Mouse (Mus musculus) stomach, embryonic 14.5 days (tissue): Measurements from ENCODE around the gene Icos. TPM values are rescaled to one million over a fixed set of nuclear protein-coding genes. Genes with fewer than 3 reads are reported as not detected.

Source experiments
- ATAC-seq: fragments of 200-750 bp; cut with Nextera tagmentation; 2 replicates; pipeline ENCODE4 v1.8.0; 2017; ENCODE audit warnings: low read depth, moderate TSS enrichment; ENCODE audit not compliant: insufficient number of reproducible peaks, insufficient read depth, low FRiP score
- H3K27ac ChIP-seq: fragments of 300-500 bp; sonication (generic); 2 replicates; pipeline ENCODE4 v1.5.1; 2014; ENCODE audit warnings: mild to moderate bottlenecking, low read length, moderate library complexity, mixed read lengths
- H3K27me3 ChIP-seq: fragments of 300-500 bp; sonication (generic); 2 replicates; pipeline ENCODE4 v1.6.1; 2014; ENCODE audit warnings: low read length, control low read depth, mixed read lengths; ENCODE audit not compliant: control insufficient read depth, insufficient read depth
- H3K36me3 ChIP-seq: fragments of 300-500 bp; sonication (generic); 2 replicates; pipeline ENCODE4 v1.6.1; 2014; ENCODE audit warnings: mild to moderate bottlenecking, control low read depth, low read length, moderate library complexity, mixed read lengths; ENCODE audit not compliant: control insufficient read depth, insufficient read depth
- H3K4me1 ChIP-seq: fragments of 300-500 bp; sonication (generic); 2 replicates; pipeline ENCODE4 v1.6.1; 2014; ENCODE audit warnings: low read length, control low read depth, mixed read lengths; ENCODE audit not compliant: control insufficient read depth, insufficient read depth
- H3K4me2 ChIP-seq: fragments of 300-500 bp; sonication (generic); replicated peaks from 2 replicates; pipeline ENCODE4 v1.6.1; 2014; ENCODE audit warnings: low read depth, low read length, control low read depth
- H3K4me3 ChIP-seq: fragments of 300-500 bp; sonication (generic); 2 replicates; pipeline ENCODE4 v1.5.1; 2014; ENCODE audit warnings: low read depth, low read length, control low read depth
- H3K9ac ChIP-seq: fragments of 300-500 bp; sonication (generic); replicated peaks from 2 replicates; pipeline ENCODE4 v1.6.1; 2014; ENCODE audit warnings: low read depth, mild to moderate bottlenecking, control low read depth, low read length, moderate library complexity, mixed read lengths
- H3K9me3 ChIP-seq: fragments of 300-500 bp; sonication (generic); 2 replicates; pipeline ENCODE4 v1.6.1; 2016; ENCODE audit warnings: low read depth, low read length, control low read depth; ENCODE audit not compliant: control insufficient read depth
- WGBS: fragments of 180-500 bp; shearing (Covaris S2); extraction: QIAGEN DNeasy Blood & Tissue Kit; methylation state at CpG from one replicate; pipeline ENCODE4 v1.1.7; 2014; 5-methylcytosine and 5-hydroxymethylcytosine counted together
- polyA plus RNA-seq: library from polyadenylated mRNA; unstranded; fragments of >200 nt; fragmentation: Nextera tagmentation; extraction: Ambion mirVana; gene quantifications from 2 replicates; pipeline ENCODE4 v1.2.1, GENCODE M21; 2014

Gene Icos
- polyA plus RNA-seq, 1 experiment from 2014 or later: 0.30 TPM

DNA sequence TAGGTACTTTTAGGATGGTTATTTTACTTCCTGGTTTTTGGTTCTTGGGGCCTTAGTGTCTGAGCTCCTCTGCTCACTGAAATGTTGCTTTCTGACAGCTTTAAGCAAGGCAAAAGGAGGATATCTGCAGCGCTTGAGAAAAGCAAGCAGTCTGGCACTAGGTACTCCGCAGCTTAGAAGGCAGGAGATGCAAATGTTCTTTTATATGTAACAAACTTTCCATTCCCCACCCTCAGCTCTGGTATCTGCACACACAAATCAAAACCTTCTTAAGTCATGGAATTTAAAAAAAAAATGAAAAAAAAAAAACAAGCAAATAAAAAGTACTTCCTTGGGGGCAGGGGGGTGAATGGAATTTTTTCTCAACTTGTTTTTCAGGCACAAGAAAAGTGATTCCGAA, 3.5 kb upstream of the Icos start:
- Histone ChIP-seq H3K4me2 (no peak overlapping the region), H3K9ac (no peak overlapping the region), H3K36me3 (no peaks in the 10 kb centered on the region), H3K4me1 (no peaks in the 10 kb centered on the region), H3K4me3 (no peak overlapping the region), H3K27me3 (no peaks in the 10 kb centered on the region), H3K9me3 (no peaks in the 10 kb centered on the region), H3K27ac (no peak overlapping the region)
- no peak for ATAC-seq
- 82% methylated on average over 3 of the region's 3 CpGs for WGBS

DNA sequence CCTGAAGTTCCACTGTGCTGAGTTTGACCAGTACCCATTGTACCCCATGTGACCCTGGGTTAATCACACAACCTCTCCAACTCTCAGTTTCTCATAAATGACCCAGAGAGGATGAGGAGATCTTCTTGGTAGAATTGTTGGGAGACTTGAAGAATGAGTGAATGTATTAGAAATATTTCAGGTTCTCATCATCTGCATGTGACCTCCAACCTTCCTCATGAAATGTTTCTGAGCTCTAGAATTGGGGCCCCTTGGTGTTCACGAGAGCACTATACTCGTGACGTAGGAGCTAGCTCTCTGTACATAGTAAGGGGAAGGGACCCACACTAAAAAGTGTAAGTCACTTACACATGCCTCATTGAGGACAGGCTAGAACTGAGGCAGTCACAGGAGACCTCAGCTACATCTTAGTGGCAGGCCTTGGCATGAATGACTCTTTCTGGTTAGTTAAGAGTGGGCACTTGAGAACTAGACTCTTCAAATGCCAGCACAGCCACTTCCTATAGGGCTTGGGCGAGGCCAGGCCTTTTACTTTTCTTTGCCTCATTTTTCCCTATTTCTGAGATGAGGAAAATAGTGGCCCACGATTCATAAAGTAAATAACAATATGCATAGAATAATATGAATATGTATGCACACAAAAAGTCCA, 2.0 kb upstream of the Icos start:
- Histone ChIP-seq H3K4me1 (no peaks in the 10 kb centered on the region), H3K27ac (no peak overlapping the region), H3K4me3 (no peak overlapping the region), H3K4me2 (no peak overlapping the region), H3K27me3 (no peaks in the 10 kb centered on the region), H3K9ac (no peak overlapping the region), H3K9me3 (no peaks in the 10 kb centered on the region), H3K36me3 (no peaks in the 10 kb centered on the region)
- 91% methylated on average over 5 of the region's 5 CpGs for WGBS
- no peak for ATAC-seq

DNA sequence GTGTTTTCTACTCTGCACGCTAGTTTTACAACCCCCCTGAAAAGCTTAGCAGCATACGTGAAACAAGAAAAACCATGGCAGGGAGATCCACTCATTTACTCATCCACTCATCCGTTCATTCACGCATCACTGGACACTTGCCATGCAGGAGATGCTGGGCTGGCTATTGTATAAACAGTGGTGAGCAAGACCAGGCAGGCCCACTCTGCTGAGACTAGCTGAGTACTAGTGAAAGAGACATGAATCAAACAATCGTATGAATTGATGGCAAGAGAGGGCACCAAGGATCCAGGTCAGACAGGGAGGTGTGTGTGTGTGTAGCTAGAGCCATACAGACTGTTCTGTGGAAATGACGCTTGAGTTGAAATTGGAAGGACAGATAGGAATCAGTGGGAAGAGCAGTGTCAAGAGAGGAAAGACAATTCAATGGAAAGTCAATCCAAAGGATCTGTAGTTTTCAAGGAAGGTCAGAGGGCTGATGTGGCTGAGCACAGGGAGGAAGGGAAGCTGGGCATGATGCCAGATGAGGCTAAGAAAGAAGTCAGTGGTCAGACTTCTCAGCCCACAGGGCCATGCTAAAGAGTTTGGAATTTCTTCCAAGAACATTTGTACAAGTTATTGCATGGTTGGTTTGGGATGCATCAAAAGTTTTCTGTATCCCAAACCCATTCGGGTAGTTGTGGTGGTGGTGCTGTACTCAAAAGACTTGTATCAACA, 1.6 kb downstream of the Icos start:
- WGBS: 60% methylated on average over 7 of the region's 7 CpGs
- H3K27ac ChIP-seq: no peak overlapping the region
- ATAC-seq: no peak
- no peak overlapping the region for H3K4me2 ChIP-seq
- H3K4me3 ChIP-seq: no peak overlapping the region
- H3K36me3 ChIP-seq: no peaks in the 10 kb centered on the region
- H3K9me3 ChIP-seq: no peaks in the 10 kb centered on the region
- no peaks in the 10 kb centered on the region for H3K4me1 ChIP-seq
- H3K9ac ChIP-seq: no peak overlapping the region
- H3K27me3 ChIP-seq: no peaks in the 10 kb centered on the region

DNA sequence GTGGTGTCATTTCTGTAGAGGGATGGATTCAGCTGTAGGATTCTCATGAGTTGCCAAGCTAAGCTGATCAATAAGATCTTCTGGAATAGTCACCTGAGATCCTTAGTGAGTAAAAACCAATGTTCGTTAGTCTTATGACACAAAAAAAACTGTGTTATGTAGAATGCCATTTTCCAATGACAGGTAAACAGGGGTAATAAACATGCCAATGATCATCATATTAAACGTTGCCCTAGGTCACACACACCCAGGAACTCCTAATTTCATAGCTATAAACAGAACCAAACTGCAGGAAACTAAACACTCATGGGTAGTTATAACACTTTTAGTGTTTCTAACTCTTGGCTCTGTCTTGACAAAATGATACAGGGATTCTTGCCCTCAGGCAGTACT, 2.1 kb downstream of the Icos start:
- H3K4me3 ChIP-seq: no peak overlapping the region
- ATAC-seq: no peak
- H3K4me2 ChIP-seq: no peak overlapping the region
- H3K9ac ChIP-seq: no peak overlapping the region
- no peaks in the 10 kb centered on the region for H3K4me1 ChIP-seq
- no peak overlapping the region for H3K27ac ChIP-seq
- H3K9me3 ChIP-seq: no peaks in the 10 kb centered on the region
- H3K27me3 ChIP-seq: no peaks in the 10 kb centered on the region
- no peaks in the 10 kb centered on the region for H3K36me3 ChIP-seq
- 79% methylated on average over 2 of the region's 2 CpGs for WGBS

DNA sequence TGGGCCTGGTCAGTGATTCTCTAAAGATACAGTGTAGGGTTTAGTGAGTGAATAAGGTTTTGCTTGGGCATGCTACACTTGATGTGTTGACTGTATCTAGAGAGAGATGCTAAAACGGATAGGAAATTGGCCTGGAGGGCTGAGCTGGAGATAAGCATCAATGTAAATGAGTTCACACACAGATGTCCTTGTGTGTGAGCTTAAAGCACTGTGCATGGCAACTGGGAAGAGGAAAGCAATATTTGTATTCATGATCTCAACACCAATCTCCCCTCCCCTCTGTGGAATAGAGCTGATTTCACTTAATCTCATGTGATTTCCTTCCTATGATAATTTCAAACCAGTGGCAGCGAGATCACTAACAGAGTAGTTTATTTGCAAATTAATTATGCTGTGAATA, 7.3 kb downstream of the Icos start:
- H3K36me3 ChIP-seq: no peaks in the 10 kb centered on the region
- 74% methylated on average over 2 of the region's 2 CpGs for WGBS
- ATAC-seq: no peak
- no peaks in the 10 kb centered on the region for H3K9me3 ChIP-seq
- no peaks in the 10 kb centered on the region for H3K27me3 ChIP-seq
- no peak overlapping the region for H3K27ac ChIP-seq
- H3K4me2 ChIP-seq: no peak overlapping the region
- H3K4me3 ChIP-seq: no peak overlapping the region
- no peak overlapping the region for H3K9ac ChIP-seq
- H3K4me1 ChIP-seq: no peaks in the 10 kb centered on the region

DNA sequence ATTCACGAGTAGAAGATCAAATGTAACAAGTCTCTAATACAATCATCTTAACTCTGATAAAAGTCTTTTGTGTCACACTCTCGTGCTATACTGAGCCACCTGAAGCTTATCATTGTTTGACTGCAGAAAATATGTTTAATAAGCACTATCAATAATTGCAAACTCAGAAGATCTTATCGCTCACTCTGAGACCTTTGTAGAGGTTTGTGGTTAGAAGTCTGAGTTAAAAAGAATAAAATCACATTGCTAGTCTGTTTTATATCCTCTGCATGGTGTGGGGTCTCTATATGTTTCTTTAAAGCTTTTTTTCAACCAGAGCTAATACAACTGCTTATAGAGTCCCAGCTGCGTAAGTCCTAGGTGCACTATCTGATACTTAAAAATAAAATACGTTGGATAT, 8.4 kb downstream of the Icos start:
- WGBS: 66% methylated on average over 5 of the region's 5 CpGs
- H3K36me3 ChIP-seq: no peaks in the 10 kb centered on the region
- ATAC-seq: no peak
- H3K4me2 ChIP-seq: no peak overlapping the region
- no peak overlapping the region for H3K4me3 ChIP-seq
- no peaks in the 10 kb centered on the region for H3K9me3 ChIP-seq
- H3K27me3 ChIP-seq: no peaks in the 10 kb centered on the region
- no peaks in the 10 kb centered on the region for H3K4me1 ChIP-seq
- H3K27ac ChIP-seq: no peak overlapping the region
- no peak overlapping the region for H3K9ac ChIP-seq

DNA sequence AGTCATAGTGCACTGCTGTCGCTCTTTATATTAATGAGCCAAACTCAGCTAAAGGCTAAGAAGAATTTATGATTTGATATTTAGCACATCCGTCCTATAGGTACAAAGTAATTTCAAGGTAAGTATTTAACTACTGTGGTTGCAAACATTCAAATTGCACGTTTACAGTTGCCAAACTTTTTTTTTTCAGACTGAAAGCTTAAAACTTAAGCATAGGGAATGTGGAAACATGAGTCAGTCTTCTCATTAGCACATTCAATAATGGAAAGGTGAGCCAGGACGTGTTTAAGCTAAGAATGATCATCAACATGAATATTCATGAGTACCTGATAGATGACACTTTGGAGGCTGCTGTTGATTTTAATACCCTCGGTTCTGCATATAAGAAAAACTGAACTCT, 11.4 kb downstream of the Icos start:
- ATAC-seq: no peak
- Histone ChIP-seq H3K27me3 (no peaks in the 10 kb centered on the region), H3K9me3 (no peaks in the 10 kb centered on the region), H3K36me3 (no peaks in the 10 kb centered on the region), H3K4me3 (no peak overlapping the region), H3K27ac (no peak overlapping the region), H3K4me2 (no peak overlapping the region), H3K9ac (no peak overlapping the region), H3K4me1 (0 out of 2 replicates have a peak, but pooled peaks cover 4% of the 10 kb centered on the region)
- WGBS: 80% methylated on average over 5 of the region's 5 CpGs

DNA sequence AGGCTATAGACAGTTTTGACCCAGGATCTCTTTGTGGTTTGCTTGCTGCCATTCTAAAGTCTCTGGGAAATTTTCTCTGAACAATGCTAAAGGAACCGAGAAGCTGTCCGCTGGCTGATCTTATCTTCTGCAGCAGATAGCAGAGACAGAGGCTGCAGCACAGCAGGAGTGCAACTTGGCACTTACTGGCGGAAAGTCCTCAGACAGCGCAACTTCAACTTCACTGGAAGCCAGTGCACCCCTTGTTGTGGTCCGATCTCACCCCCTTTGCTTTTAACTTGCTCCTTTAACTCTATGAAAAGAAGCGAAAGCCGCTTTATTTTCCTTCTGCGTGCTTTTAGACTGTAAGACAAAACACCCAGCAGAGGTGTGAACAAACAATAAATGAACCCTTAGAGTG, 12.6 kb downstream of the Icos start:
- no peak overlapping the region for H3K4me2 ChIP-seq
- no peak overlapping the region for H3K4me3 ChIP-seq
- WGBS: 62% methylated on average over 8 of the region's 8 CpGs
- H3K4me1 ChIP-seq: 0 out of 2 replicates have a peak, but pooled peaks cover 4% of the 10 kb centered on the region
- H3K27me3 ChIP-seq: no peaks in the 10 kb centered on the region
- H3K9me3 ChIP-seq: no peaks in the 10 kb centered on the region
- no peak overlapping the region for H3K9ac ChIP-seq
- no peaks in the 10 kb centered on the region for H3K36me3 ChIP-seq
- no peak overlapping the region for H3K27ac ChIP-seq
- no peak for ATAC-seq
